ENCODE assay signal across 8 mouse cellular contexts in the genomic region with DNA sequence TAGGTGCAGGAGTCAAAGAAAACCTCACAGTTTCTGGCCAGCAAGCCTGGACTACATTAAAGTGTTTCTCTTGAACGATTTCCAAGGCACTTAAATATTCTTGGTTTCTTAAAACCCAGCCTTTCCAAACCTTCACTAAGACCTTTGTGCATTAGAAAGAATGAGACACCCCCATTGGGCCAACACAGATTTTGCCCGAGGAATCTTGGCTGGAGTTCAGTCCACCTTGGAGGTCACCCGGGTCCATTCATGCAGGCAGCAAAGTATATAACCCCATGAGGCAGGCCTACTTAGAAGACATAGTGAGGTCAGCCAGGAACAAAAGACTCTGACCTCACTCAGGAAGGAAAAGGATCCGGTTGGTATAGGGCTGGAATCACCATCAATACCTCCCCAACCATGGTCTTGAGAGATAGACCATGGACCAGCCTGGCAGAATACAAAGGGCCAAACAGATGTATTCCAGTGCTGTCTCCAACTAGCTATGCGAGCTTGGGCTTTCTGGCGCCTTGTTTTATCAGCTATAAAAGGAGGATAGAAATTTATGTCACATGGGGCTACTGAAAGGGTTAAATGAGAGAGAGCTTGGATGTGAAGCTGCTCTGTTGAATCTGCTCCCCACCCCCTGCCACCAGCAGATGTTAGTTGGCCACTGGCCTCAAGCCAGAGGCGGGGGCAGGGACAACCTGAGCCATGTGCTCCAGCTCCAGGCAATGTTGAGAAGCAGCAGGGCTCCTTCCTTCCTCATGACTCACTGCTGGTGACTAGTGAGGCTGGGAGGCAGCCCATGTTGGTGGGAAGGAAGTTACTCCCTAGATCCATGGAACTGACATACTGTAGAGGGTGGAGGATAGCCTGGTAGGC.
DNase-seq lines count a peak whose midpoint lies in the region; ATAC-seq and TF ChIP-seq lines count a peak whose summit lies in the region.

No protein-coding gene starts in this region.

- no peak overlapping the region for H3K4me3 ChIP-seq in lung, embryonic 16.5 days (ENCODE audit: low read length)
- H3K4me3 ChIP-seq in lung, adult 2 months (replicated peaks; ENCODE audit: extremely low read depth, low read depth, low read length): no peak overlapping the region
- no peak overlapping the region for H3K4me3 ChIP-seq in intestine, embryonic 16.5 days (ENCODE audit: low read length)

- H3K4me2 ChIP-seq in lung, embryonic 16.5 days (ENCODE audit: low read depth, low read length): no peak overlapping the region
- H3K4me2 ChIP-seq in intestine, embryonic 16.5 days (ENCODE audit: low read depth, low read length): no peak overlapping the region

- H3K27ac ChIP-seq in lung, embryonic 16.5 days (ENCODE audit: low read length): peak overlapping the region; percentile 34; the same call in 1 of the 2 replicates
- H3K27ac ChIP-seq in intestine, embryonic 16.5 days (ENCODE audit: low read length): peak overlapping the region; percentile 7; the same call in 1 of the 2 replicates

- ATAC-seq in lung, embryonic 16.5 days (ENCODE audit: low read depth): peak; percentile 79
- ATAC-seq in intestine, embryonic 16.5 days: peak; percentile 77

- TF ChIP-seq CTCF in lung, adult 2 months (IDR thresholded peaks at IDR 0.05; ENCODE audit: insufficient read depth, low read length): no peak

- no peaks in the 10 kb centered on the region for H3K27me3 ChIP-seq in lung, embryonic 16.5 days (ENCODE audit: control insufficient read depth, insufficient read depth, low read depth, low read length)
- H3K27me3 ChIP-seq in intestine, embryonic 16.5 days (replicated peaks; ENCODE audit: control insufficient read depth, insufficient read depth, low read length): no peaks in the 10 kb centered on the region

- H3K4me1 ChIP-seq in lung, embryonic 16.5 days (replicated peaks; ENCODE audit: control insufficient read depth, insufficient read depth, low read length): peaks cover 22% of the 10 kb centered on the region
- peaks cover 5% of the 10 kb centered on the region; the same call in 1 of the 2 replicates for H3K4me1 ChIP-seq in lung, adult 2 months (ENCODE audit: control insufficient read depth, insufficient read depth, low read length)
- H3K4me1 ChIP-seq in intestine, embryonic 16.5 days (ENCODE audit: control insufficient read depth, insufficient read depth, low read length): peaks cover 26% of the 10 kb centered on the region

- no peak overlapping the region for H3K9ac ChIP-seq in lung, embryonic 16.5 days (ENCODE audit: low read length)
- no peak overlapping the region for H3K9ac ChIP-seq in intestine, embryonic 16.5 days (ENCODE audit: low read depth, low read length)

- no peak for DNase-seq in lung, adult 2 months
- peak; percentile 40 for DNase-seq in cerebellum, adult 11 months
- DNase-seq in frontal cortex, adult 2 months (ENCODE audit: extremely low spot score in 1 of 2, low spot score in 1 of 2): peak; percentile 83 to 88
- DNase-seq in left cerebral cortex, adult 8-10 months (ENCODE audit: low spot score in 2 of 2): peak; percentile 48 to 90
- peak; percentile 81 to 83 for DNase-seq in right cerebral cortex, postnatal 36 days (ENCODE audit: low spot score in 2 of 2)
- DNase-seq in thymus, postnatal 4 days: no peak

- TF ChIP-seq POLR2A in lung, adult 2 months (IDR thresholded peaks at IDR 0.05; ENCODE audit: borderline replicate concordance, extremely low read depth, low read depth, low read length): no peak

- WGBS in lung, embryonic 16.5 days: 38% methylated on average over 7 of the region's 7 CpGs
- WGBS in lung, adult 2 months: 32% methylated on average over 7 of the region's 7 CpGs
- WGBS in intestine, embryonic 16.5 days: 52% methylated on average over 7 of the region's 7 CpGs

- H3K9me3 ChIP-seq in lung, embryonic 16.5 days (ENCODE audit: control insufficient read depth, low read length): no peaks in the 10 kb centered on the region
- no peaks in the 10 kb centered on the region for H3K9me3 ChIP-seq in intestine, embryonic 16.5 days (ENCODE audit: control insufficient read depth, low read length)

- no peaks in the 10 kb centered on the region for H3K36me3 ChIP-seq in lung, embryonic 16.5 days (ENCODE audit: control insufficient read depth, insufficient read depth, low read length)
- no peaks in the 10 kb centered on the region for H3K36me3 ChIP-seq in intestine, embryonic 16.5 days (ENCODE audit: control insufficient read depth, insufficient read depth, low read length)

Comparison
In these comparisons a context has a peak if more than half of its experiments do, and no peak if none do; other contexts are left out.
1. DNase-seq: peak in cerebellum, adult 11 months (single experiment), frontal cortex, adult 2 months (2 of 2), left cerebral cortex, adult 8-10 months (2 of 2) and right cerebral cortex, postnatal 36 days (2 of 2); none in lung, adult 2 months (single experiment) and thymus, postnatal 4 days (single experiment).